Comparison of ENCODE assay signal across 22 mouse cellular contexts in the genomic region with DNA sequence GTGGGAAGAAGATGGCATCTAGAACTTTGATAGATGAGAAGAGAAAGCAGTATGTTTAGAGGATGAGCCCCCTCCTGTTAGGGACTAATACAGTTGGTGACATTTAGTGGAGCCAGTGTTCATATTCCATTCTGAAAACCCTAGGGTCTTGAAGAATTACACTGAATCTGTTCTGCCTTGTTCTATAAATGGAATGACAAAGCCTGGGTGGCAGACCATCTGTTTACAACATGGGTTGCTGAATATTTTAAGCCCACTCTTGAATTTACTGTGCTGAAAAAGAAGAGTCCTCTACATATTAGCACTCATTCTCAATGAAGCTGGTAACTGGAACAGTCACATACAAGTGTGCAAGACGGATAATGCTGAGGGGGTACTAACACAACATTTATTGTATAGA.
DNase-seq lines count a peak whose midpoint lies in the region; ATAC-seq and TF ChIP-seq lines count a peak whose summit lies in the region.
"Had no signal": no experiment of that assay in that cellular context is flagged by ENCODE, and none has a peak within 500 bp of the region (broad histone marks: within the 10 kb centered on the region; RNA-seq: fewer than 3 reads in every experiment).

No protein-coding gene starts in this region.

- peak; percentile 36 for DNase-seq in embryonic facial prominence, embryonic 14.5 days (ENCODE audit: low spot score)
- no peak for DNase-seq in embryonic facial prominence, embryonic 10.5 days (ENCODE audit: low spot score)
- peak; percentile 29 for DNase-seq in layer of hippocampus, adult 11-12 months (ENCODE audit: low spot score)
- DNase-seq in layer of hippocampus, postnatal 25 days (ENCODE audit: extremely low spot score in 1 of 2, low spot score in 1 of 2), result no peak
- peak; percentile 5 for DNase-seq in right cerebral cortex, adult 18-20 months
- DNase-seq in right cerebral cortex, postnatal 25 days, result no peak
- peak; percentile 17 to 20 for DNase-seq in layer of hippocampus, postnatal 36 days
- DNase-seq in lung, adult 2 months, result no peak
- DNase-seq: adrenal gland, postnatal 14 days; cerebellum, adult 2 months; gastrocnemius, adult 2 months; heart, postnatal 10 days; kidney, adult 11 months; liver; lung, postnatal 10 days; midbrain, embryonic 14.5 days; right cerebral cortex, postnatal 4 days had no signal

- TF ChIP-seq CTCF in lung, adult 2 months (IDR thresholded peaks at IDR 0.05; ENCODE audit: insufficient read depth, low read length), result no peak

- ATAC-seq in embryonic facial prominence, embryonic 14.5 days (ENCODE audit: low read depth), result no peak
- ATAC-seq: activated CD4-positive, CD25-positive, alpha-beta regulatory T cell, adult 4 months; CD4-positive, CD25-positive, alpha-beta regulatory T cell, adult 4 months had no signal

- TF ChIP-seq POLR2A in lung, adult 2 months (IDR thresholded peaks at IDR 0.05; ENCODE audit: borderline replicate concordance, extremely low read depth, low read depth, low read length), result no peak

- no peaks in the 10 kb centered on the region for H3K9me3 ChIP-seq in embryonic facial prominence, embryonic 14.5 days (ENCODE audit: control insufficient read depth, low read length)
- no peaks in the 10 kb centered on the region for H3K9me3 ChIP-seq in embryonic facial prominence, embryonic 10.5 days
- H3K9me3 ChIP-seq: neural tube, embryonic 13.5 days had no signal

- 89% methylated on average over 1 of the region's 1 CpGs for WGBS in embryonic facial prominence, embryonic 14.5 days
- WGBS in embryonic facial prominence, embryonic 10.5 days, result 83% methylated on average over 1 of the region's 1 CpGs
- WGBS in lung, adult 2 months, result 90% methylated on average over 1 of the region's 1 CpGs

- no peaks in the 10 kb centered on the region for H3K27me3 ChIP-seq in embryonic facial prominence, embryonic 14.5 days (replicated peaks; ENCODE audit: control insufficient read depth, insufficient read depth, low read length)
- H3K27me3 ChIP-seq in embryonic facial prominence, embryonic 10.5 days (replicated peaks; ENCODE audit: low read depth, poor library complexity, severe bottlenecking), result no peaks in the 10 kb centered on the region
- H3K27me3 ChIP-seq: neural tube, embryonic 13.5 days had no signal

- H3K27ac ChIP-seq in embryonic facial prominence, embryonic 14.5 days (replicated peaks; ENCODE audit: low read depth, low read length), result no peak overlapping the region
- no peak overlapping the region for H3K27ac ChIP-seq in embryonic facial prominence, embryonic 10.5 days (replicated peaks)
- H3K27ac ChIP-seq: gastrocnemius, adult 2 months; kidney, postnatal 0 days; neural tube, embryonic 13.5 days had no signal

- H3K4me3 ChIP-seq in embryonic facial prominence, embryonic 14.5 days (ENCODE audit: low read depth, low read length), result no peak overlapping the region
- no peak overlapping the region for H3K4me3 ChIP-seq in embryonic facial prominence, embryonic 10.5 days
- H3K4me3 ChIP-seq in lung, adult 2 months (replicated peaks; ENCODE audit: extremely low read depth, low read depth, low read length), result no peak overlapping the region
- H3K4me3 ChIP-seq: gastrocnemius, adult 2 months; neural tube, embryonic 13.5 days had no signal

- no peaks in the 10 kb centered on the region for H3K4me1 ChIP-seq in embryonic facial prominence, embryonic 14.5 days (ENCODE audit: control insufficient read depth, insufficient read depth, low read length)
- no peaks in the 10 kb centered on the region for H3K4me1 ChIP-seq in embryonic facial prominence, embryonic 10.5 days
- no peaks in the 10 kb centered on the region for H3K4me1 ChIP-seq in lung, adult 2 months (ENCODE audit: control insufficient read depth, insufficient read depth, low read length)
- H3K4me1 ChIP-seq: neural tube, embryonic 13.5 days had no signal

- no peaks in the 10 kb centered on the region for H3K36me3 ChIP-seq in embryonic facial prominence, embryonic 14.5 days (ENCODE audit: control insufficient read depth, insufficient read depth, low read length)
- no peaks in the 10 kb centered on the region for H3K36me3 ChIP-seq in embryonic facial prominence, embryonic 10.5 days (replicated peaks)
- H3K36me3 ChIP-seq: neural tube, embryonic 13.5 days had no signal

- no peak overlapping the region for H3K9ac ChIP-seq in embryonic facial prominence, embryonic 14.5 days (ENCODE audit: low read depth, low read length)
- H3K9ac ChIP-seq: neural tube, embryonic 13.5 days had no signal

- H3K4me2 ChIP-seq in embryonic facial prominence, embryonic 14.5 days (ENCODE audit: low read depth, low read length), result no peak overlapping the region
- H3K4me2 ChIP-seq: heart, embryonic 11.5 days; neural tube, embryonic 13.5 days had no signal

Comparison
In these comparisons a context has a peak if more than half of its experiments do, and no peak if none do; other contexts are left out.
1. DNase-seq: peak in embryonic facial prominence, embryonic 14.5 days (single experiment), layer of hippocampus, adult 11-12 months (single experiment), right cerebral cortex, adult 18-20 months (single experiment) and layer of hippocampus, postnatal 36 days (2 of 2); none in embryonic facial prominence, embryonic 10.5 days (single experiment), layer of hippocampus, postnatal 25 days (0 of 2), right cerebral cortex, postnatal 25 days (single experiment) and lung, adult 2 months (single experiment).